Mouse (Mus musculus) heart, embryonic 16.5 days (tissue): ENCODE results near the gene Gm49366. TPM values are rescaled to one million over a fixed set of nuclear protein-coding genes. Genes with fewer than 3 reads are reported as not detected.
A peak's percentile ranks its signal among the peaks of the same experiment; 100 is the strongest.
"Not testable (repeated sequence)": the region's sequence is repeated elsewhere in the genome, so short reads cannot be mapped to it uniquely, and the experiment has no call there.

Experiments used
- ATAC-seq: fragments of 200-750 bp; cut with Nextera tagmentation; replicated peaks from 2 replicates; pipeline ENCODE4 v1.8.0; 2017; ENCODE audit warnings: moderate number of reproducible peaks; ENCODE audit not compliant: insufficient read depth, low FRiP score; ENCODE audit errors: extremely low read depth
- H3K27ac ChIP-seq: fragments of 300-500 bp; sonication (generic); 2 replicates; pipeline ENCODE4 v1.5.1; 2014; ENCODE audit warnings: mild to moderate bottlenecking, low read length, control low read depth, moderate library complexity
- H3K27me3 ChIP-seq: fragments of 300-500 bp; sonication (generic); 2 replicates; pipeline ENCODE4 v1.6.1; 2014; ENCODE audit warnings: low read length, mixed read lengths; ENCODE audit not compliant: control insufficient read depth, insufficient read depth
- H3K36me3 ChIP-seq: fragments of 300-500 bp; sonication (generic); 2 replicates; pipeline ENCODE4 v1.6.1; 2014; ENCODE audit not compliant: control insufficient read depth, insufficient read depth
- H3K4me1 ChIP-seq: fragments of 300-500 bp; sonication (generic); 2 replicates; pipeline ENCODE4 v1.6.1; 2014; ENCODE audit warnings: low read length, mixed read lengths; ENCODE audit not compliant: control insufficient read depth, insufficient read depth
- H3K4me2 ChIP-seq: fragments of 300-500 bp; sonication (generic); 2 replicates; pipeline ENCODE4 v1.6.1; 2014; ENCODE audit warnings: low read depth, mild to moderate bottlenecking, control low read depth, low read length
- H3K4me3 ChIP-seq: fragments of 300-500 bp; sonication (generic); 2 replicates; pipeline ENCODE4 v1.5.1; 2014; ENCODE audit warnings: mild to moderate bottlenecking, control low read depth, low read length
- H3K9ac ChIP-seq: fragments of 300-500 bp; sonication (generic); 2 replicates; pipeline ENCODE4 v1.6.1; 2014; ENCODE audit warnings: low read length, control low read depth
- H3K9me3 ChIP-seq: fragments of 300-500 bp; sonication (generic); replicated peaks from 2 replicates; pipeline ENCODE4 v1.6.1; 2016; ENCODE audit warnings: low read length; ENCODE audit not compliant: control insufficient read depth
- WGBS: fragments of 180-500 bp; shearing (Covaris S2); extraction: QIAGEN DNeasy Blood & Tissue Kit; methylation state at CpG from one replicate; pipeline ENCODE4 v1.1.7; 2014; 5-methylcytosine and 5-hydroxymethylcytosine counted together
- polyA plus RNA-seq: library from polyadenylated mRNA; unstranded; fragments of >200 nt; fragmentation: Nextera tagmentation; extraction: Ambion mirVana; gene quantifications from 2 replicates; pipeline ENCODE4 v1.2.1, GENCODE M21; 2015

The Gm49366 gene
- polyA plus RNA-seq, 1 experiment from 2014 or later, result not detected

DNA sequence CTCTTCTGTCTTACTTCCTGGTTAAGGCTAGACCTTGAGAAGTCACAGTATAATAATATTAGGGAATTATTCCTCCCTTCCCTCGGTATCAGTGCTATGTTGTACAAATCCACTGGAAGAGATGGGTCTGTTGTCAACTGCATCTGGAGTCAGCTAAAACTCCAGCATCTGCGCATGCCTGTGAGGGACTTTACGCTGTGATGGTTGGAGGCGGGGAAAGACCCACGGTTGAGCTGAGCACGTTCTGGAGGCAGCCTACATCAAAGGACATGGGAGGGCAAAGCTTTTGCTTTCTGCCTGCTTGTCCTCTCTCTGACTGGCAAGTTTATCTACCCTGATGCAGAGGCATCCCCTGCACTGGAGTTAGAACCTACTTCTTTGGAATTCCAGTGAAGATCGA lies 12.8 kb upstream of the Gm49366 start:
- Histone ChIP-seq H3K27ac (no peak overlapping the region), H3K36me3 (no peaks in the 10 kb centered on the region), H3K4me2 (no peak overlapping the region), H3K4me1 (peaks cover 5% of the 10 kb centered on the region; the same call in 1 of the 2 replicates), H3K4me3 (no peak overlapping the region), H3K27me3 (no peaks in the 10 kb centered on the region), H3K9ac (no peak overlapping the region), H3K9me3 (no peaks in the 10 kb centered on the region)
- WGBS, result 79% methylated on average over 7 of the region's 7 CpGs
- ATAC-seq, result no peak

DNA sequence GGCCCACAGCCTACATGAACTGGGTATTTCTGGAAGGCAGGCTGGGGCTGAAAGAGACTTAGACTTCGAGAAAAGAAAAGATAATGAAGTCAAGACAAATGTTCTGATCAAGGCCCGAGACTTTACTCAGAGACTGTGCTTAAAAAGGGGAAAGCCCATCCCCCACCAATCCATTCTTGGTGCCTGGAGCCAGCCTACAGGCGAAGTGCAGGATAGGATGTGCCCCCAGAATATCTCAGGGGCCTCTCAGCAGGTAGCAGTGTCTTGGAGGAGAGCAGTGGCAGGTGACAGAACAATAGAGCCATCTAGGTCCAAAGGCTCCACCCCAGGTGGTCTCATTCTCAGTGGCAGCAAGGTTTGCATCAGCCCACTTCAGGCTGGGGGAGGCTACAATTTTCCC lies 10.4 kb upstream of the Gm49366 start:
- WGBS, result 64% methylated on average over 3 of the region's 3 CpGs
- not testable (repeated sequence) for H3K27me3 ChIP-seq, ATAC-seq

DNA sequence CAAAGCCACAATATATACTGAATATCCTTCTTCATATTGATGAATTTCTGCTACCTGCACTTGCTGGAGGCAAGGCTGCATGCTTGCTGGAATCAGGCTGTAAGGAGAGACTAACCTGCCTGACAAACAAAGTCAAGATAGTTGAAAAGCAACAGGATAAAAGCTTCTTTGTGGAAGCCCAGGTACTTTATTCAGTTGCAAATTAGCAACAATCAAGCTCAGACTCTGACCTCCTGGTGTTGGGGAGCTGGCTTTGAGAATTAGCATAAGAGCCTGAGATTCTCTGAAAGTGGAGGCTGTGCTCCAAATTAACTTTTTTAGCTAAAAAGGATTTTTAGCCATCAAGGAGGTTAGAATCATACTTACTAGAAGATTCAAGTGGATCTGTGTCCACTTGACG lies 9.7 kb upstream of the Gm49366 start:
- not testable (repeated sequence) for ATAC-seq

More for the DNA sequence above, 10.4 kb upstream of the Gm49366 start:
- H3K4me2 ChIP-seq, H3K36me3 ChIP-seq, H3K9ac ChIP-seq, H3K4me3 ChIP-seq, H3K27ac ChIP-seq, H3K4me1 ChIP-seq, H3K9me3 ChIP-seq: not testable (repeated sequence)

DNA sequence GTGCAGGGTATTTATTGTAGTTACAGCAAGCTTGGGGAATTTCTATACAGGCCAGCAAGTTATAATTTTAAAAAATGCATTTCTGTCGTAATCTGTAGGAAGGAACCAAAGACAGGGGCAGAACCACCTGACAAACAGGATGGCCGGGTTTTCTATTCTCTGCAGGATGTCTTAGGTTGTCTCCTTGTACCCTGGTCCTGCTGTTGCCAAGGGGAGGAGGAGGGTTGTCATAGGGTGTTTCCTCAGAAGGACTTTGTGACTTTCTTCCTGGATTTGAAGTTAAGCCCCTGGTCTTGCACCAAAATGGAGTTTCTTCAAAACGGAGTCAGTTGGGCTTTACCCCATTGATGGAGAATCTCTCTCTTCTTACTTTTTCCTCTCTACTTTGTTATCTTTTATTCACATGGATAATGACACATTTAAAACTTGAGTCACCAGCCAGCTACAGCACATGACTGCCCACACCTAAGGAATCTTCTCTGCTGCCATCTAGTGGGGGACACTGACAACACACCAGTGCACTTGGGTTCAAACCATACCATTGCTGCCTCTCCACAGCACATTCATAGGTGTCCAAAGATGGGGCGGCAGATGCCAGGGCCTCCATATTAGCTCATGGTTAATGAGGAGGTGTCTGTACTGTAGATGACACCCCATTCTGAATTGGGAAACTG lies 7.9 kb upstream of the Gm49366 start:
- Histone ChIP-seq H3K4me2 (no peak overlapping the region), H3K9ac (no peak overlapping the region), H3K27ac (no peak overlapping the region), H3K9me3 (no peaks in the 10 kb centered on the region), H3K4me1 (no peaks in the 10 kb centered on the region), H3K36me3 (no peaks in the 10 kb centered on the region), H3K4me3 (no peak overlapping the region), H3K27me3 (no peaks in the 10 kb centered on the region)
- 0 out of 2 replicates have a peak, but pooled peaks have one; percentile 63 for ATAC-seq
- 54% methylated on average over 4 of the region's 4 CpGs for WGBS

More for the DNA sequence above, 9.7 kb upstream of the Gm49366 start:
- H3K9ac ChIP-seq, H3K9me3 ChIP-seq, H3K4me2 ChIP-seq, H3K4me1 ChIP-seq, H3K36me3 ChIP-seq, H3K27ac ChIP-seq, H3K4me3 ChIP-seq, H3K27me3 ChIP-seq: not testable (repeated sequence)
- WGBS, result 90% methylated on average over 1 of the region's 1 CpGs

DNA sequence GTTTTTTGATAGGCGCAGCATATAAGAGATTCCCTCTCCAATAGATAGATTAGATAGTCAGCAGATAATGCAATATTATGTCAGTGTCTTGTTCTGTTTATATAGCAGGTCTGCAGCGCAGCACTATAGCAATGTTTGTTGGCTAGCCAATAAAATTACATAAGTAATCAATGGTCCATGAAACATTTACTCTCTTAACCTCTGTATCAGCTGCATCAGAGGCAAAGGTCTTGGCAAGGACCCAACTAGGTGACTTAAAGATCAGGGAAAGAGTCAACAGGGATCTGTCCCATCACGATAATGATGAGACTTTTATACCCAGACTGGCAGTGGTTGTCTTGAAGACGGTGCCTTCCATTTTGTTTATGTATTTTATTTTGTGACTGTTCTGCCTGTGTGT lies 5.9 kb upstream of the Gm49366 start:
- H3K27me3 ChIP-seq, result no peaks in the 10 kb centered on the region
- H3K4me1 ChIP-seq, result no peaks in the 10 kb centered on the region
- WGBS, result 90% methylated on average over 4 of the region's 4 CpGs
- no peak overlapping the region for H3K4me2 ChIP-seq
- H3K36me3 ChIP-seq, result no peaks in the 10 kb centered on the region
- H3K4me3 ChIP-seq, result no peak overlapping the region
- no peak for ATAC-seq
- H3K27ac ChIP-seq, result no peak overlapping the region
- no peaks in the 10 kb centered on the region for H3K9me3 ChIP-seq
- no peak overlapping the region for H3K9ac ChIP-seq

DNA sequence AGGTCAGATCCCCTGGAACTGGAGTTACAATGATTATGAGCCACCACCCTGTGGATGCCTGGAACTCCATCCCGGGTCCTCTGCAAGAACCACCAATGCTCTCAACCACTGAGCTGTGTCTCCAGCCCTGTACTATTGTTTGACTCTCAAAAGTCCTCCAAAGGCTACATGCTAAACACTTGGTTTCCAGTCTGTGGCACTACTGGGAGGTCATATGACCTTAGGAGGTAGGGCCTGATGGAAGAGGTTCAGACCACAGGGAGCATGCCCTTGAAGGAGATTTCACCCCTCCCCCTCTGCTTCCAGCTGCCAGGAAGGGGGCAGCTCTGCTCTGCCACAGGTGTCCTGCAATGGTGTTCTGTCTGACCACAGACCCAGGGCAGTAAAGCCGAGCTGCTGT lies 5.4 kb upstream of the Gm49366 start:
- 71% methylated on average over 2 of the region's 2 CpGs for WGBS

DNA sequence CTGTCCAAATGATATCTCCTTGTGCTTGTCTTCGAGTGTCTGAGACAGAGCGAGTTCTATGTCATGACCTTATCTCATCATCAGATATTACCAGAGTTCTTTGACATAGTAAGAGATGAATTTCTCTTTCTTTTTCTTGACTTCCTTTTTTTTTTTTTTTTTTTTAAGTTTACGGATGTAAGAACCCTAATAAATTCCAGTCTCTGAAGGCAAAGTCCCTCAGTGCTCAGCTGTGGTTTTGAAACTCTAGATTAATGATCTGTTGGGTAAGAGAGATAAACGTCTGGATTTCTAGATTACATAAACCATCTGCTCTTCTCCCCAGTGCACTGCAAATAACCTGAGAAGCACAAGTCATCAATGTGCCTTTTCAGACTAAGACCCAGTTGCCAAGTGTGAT lies 4.6 kb upstream of the Gm49366 start:
- H3K27ac ChIP-seq, result no peak overlapping the region
- no peaks in the 10 kb centered on the region for H3K36me3 ChIP-seq
- H3K4me2 ChIP-seq, result no peak overlapping the region
- WGBS, result 54% methylated on average over 4 of the region's 4 CpGs
- no peak for ATAC-seq
- H3K27me3 ChIP-seq, result no peaks in the 10 kb centered on the region
- H3K9me3 ChIP-seq, result no peaks in the 10 kb centered on the region
- no peaks in the 10 kb centered on the region; the same call in 1 of the 2 replicates for H3K4me1 ChIP-seq
- no peak overlapping the region for H3K9ac ChIP-seq
- H3K4me3 ChIP-seq, result no peak overlapping the region

More for the DNA sequence above, 5.4 kb upstream of the Gm49366 start:
- not testable (repeated sequence) for H3K27ac ChIP-seq, H3K27me3 ChIP-seq, ATAC-seq, H3K36me3 ChIP-seq, H3K9me3 ChIP-seq, H3K9ac ChIP-seq, H3K4me1 ChIP-seq, H3K4me2 ChIP-seq, H3K4me3 ChIP-seq

DNA sequence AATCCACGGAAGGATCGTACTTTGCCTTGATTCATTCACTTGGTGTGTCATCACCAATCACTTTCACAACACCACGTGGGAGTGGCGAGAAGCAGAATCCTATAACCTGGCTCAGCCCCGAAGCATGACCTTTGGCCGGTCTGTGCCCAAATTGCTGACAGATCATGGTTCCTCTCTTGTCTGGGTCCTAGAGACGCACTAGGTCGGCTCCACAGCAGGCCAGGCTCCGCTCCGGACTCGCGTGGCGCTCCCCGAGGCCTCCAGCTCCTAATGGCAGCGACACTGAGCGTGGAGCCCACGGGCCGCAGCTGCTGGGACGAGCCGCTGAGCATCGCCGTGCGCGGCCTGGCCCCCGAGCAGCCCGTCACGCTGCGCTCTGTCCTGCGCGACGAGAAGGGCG lies 494 bp upstream of the Gm49366 start, which contains the start of gene Acot4:
Gene Acot4, plus strand, starts transcription at position 139 of the 400 bp plus-strand sequence.
- WGBS, result 9% methylated on average over 23 of the region's 32 CpGs
- peak within 1 kb of the TSS; percentile 76 for H3K4me2 ChIP-seq
- not testable (repeated sequence) for H3K27me3 ChIP-seq, H3K9me3 ChIP-seq, ATAC-seq, H3K27ac ChIP-seq, H3K36me3 ChIP-seq, H3K4me1 ChIP-seq
- peak within 1 kb of the TSS; percentile 73 for H3K9ac ChIP-seq
- H3K4me3 ChIP-seq, result peak within 1 kb of the TSS; percentile 56

DNA sequence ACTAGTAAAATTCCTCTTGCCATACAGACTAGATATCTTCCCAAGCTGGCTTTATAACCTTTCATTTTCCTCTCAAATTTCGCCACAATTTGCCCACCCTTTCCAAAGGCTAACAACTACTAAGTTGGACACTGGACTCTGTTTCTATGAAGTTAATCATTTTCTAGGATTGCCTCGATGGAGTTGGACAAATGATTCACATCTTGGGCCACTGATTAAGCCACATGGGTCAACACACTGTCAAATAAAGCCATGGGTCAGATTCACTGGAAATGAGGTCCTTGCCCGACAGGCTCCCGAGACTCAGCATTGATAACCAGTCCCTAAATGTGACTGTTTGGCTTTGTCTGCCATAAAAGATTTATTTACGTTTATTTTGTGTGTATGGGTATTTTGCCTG lies 3.5 kb downstream of the Gm49366 start:
- H3K27me3 ChIP-seq, result no peaks in the 10 kb centered on the region
- no peak overlapping the region for H3K9ac ChIP-seq
- no peaks in the 10 kb centered on the region for H3K36me3 ChIP-seq
- H3K27ac ChIP-seq, result no peak overlapping the region
- H3K4me2 ChIP-seq, result no peak overlapping the region
- no peaks in the 10 kb centered on the region; the same call in 1 of the 2 replicates for H3K4me1 ChIP-seq
- ATAC-seq, result no peak
- no peak overlapping the region for H3K4me3 ChIP-seq
- 81% methylated on average over 5 of the region's 5 CpGs for WGBS
- H3K9me3 ChIP-seq, result peaks cover 3% of the 10 kb centered on the region; the same call in 1 of the 2 replicates
